20 mouse cellular contexts compared by ENCODE assay signal in the genomic region with DNA sequence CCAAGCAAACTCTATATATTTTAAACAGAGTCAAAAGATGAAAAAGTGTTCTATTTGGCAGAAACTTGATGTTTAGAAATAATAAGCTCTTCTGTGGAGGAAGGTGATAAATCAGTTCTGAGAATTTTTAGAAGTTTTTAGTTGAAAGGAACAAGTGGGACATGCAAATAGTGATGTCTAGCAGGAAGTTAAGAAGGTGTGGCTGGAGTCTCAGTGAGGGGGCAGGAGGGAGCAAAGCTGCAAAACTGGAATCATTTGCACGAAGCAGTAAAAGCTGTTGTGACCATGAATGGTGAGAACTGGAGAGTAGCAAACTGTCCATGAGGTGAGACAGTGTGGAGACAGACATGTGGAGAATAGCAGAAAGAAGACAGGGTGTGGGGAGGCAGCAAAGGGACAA.
DNase-seq lines count a peak whose midpoint lies in the region; ATAC-seq lines count a peak whose summit lies in the region.
"Had no signal": no experiment of that assay in that cellular context is flagged by ENCODE, and none has a peak within 500 bp of the region (broad histone marks: within the 10 kb centered on the region; RNA-seq: fewer than 3 reads in every experiment).

No protein-coding gene starts in this region.

- DNase-seq in frontal cortex, adult 2 months (ENCODE audit: extremely low spot score in 1 of 2, low spot score in 1 of 2): peak; percentile 52 to 53
- no peak for DNase-seq in frontal cortex, postnatal 14 days (ENCODE audit: low spot score in 2 of 2)
- peak; percentile 12 to 73 for DNase-seq in left cerebral cortex, postnatal 25 days (ENCODE audit: low spot score in 2 of 2)
- DNase-seq in left cerebral cortex, postnatal 10 days (ENCODE audit: extremely low spot score in 1 of 2, low spot score in 2 of 2): no peak
- DNase-seq in right cerebral cortex, postnatal 36 days (ENCODE audit: low spot score in 2 of 2): peak; percentile 5 to 30
- DNase-seq in right cerebral cortex, postnatal 25 days: no peak
- DNase-seq in spleen, postnatal 4 days (ENCODE audit: low spot score in 2 of 2): no peak
- DNase-seq: adrenal gland, postnatal 10 days; cerebellum, adult 11-12 months; cerebellum, adult 9-10 months; cerebellum, postnatal 36 days; gastrocnemius, adult 2 months; gastrocnemius, postnatal 25 days had no signal

- H3K27ac ChIP-seq in hindbrain, embryonic 12.5 days: no peak overlapping the region
- H3K27ac ChIP-seq: embryonic facial prominence, embryonic 13.5 days; forebrain, embryonic 12.5 days; gastrocnemius, adult 2 months; hindbrain, embryonic 10.5 days; hindbrain, embryonic 15.5 days had no signal

- intact Hi-C loops in left cerebral cortex, postnatal 25 days (cut with DNase I): no loop called here
- intact Hi-C loops in left cerebral cortex, postnatal 10 days (cut with DNase I): no loop called here

- ATAC-seq in hindbrain, embryonic 12.5 days (ENCODE audit: low FRiP score): no peak
- ATAC-seq: forebrain, embryonic 16.5 days had no signal

- H3K27me3 ChIP-seq in hindbrain, embryonic 12.5 days: no peaks in the 10 kb centered on the region
- H3K27me3 ChIP-seq: embryonic facial prominence, embryonic 13.5 days; forebrain, embryonic 12.5 days; heart, embryonic 12.5 days; hindbrain, embryonic 15.5 days had no signal

- H3K9me3 ChIP-seq in hindbrain, embryonic 12.5 days (replicated peaks): no peaks in the 10 kb centered on the region
- H3K9me3 ChIP-seq: embryonic facial prominence, embryonic 13.5 days; forebrain, embryonic 12.5 days; hindbrain, embryonic 10.5 days; hindbrain, embryonic 15.5 days had no signal

- 83% methylated on average over 1 of the region's 1 CpGs for WGBS in hindbrain, embryonic 12.5 days

- H3K4me2 ChIP-seq in hindbrain, embryonic 12.5 days (replicated peaks): no peak overlapping the region
- H3K4me2 ChIP-seq: embryonic facial prominence, embryonic 13.5 days; forebrain, embryonic 12.5 days; heart, embryonic 12.5 days; hindbrain, embryonic 15.5 days had no signal

- H3K4me1 ChIP-seq in hindbrain, embryonic 12.5 days: no peaks in the 10 kb centered on the region
- H3K4me1 ChIP-seq: embryonic facial prominence, embryonic 13.5 days; forebrain, embryonic 12.5 days; hindbrain, embryonic 10.5 days; hindbrain, embryonic 15.5 days had no signal

- no peaks in the 10 kb centered on the region for H3K36me3 ChIP-seq in hindbrain, embryonic 12.5 days
- H3K36me3 ChIP-seq: embryonic facial prominence, embryonic 13.5 days; forebrain, embryonic 12.5 days; heart, embryonic 12.5 days; hindbrain, embryonic 10.5 days; hindbrain, embryonic 15.5 days had no signal

- no peak overlapping the region for H3K9ac ChIP-seq in hindbrain, embryonic 12.5 days
- H3K9ac ChIP-seq: embryonic facial prominence, embryonic 13.5 days; forebrain, embryonic 12.5 days; heart, embryonic 12.5 days; hindbrain, embryonic 15.5 days had no signal

- H3K4me3 ChIP-seq in hindbrain, embryonic 12.5 days: no peak overlapping the region
- H3K4me3 ChIP-seq: embryonic facial prominence, embryonic 13.5 days; forebrain, embryonic 12.5 days; gastrocnemius, adult 2 months; heart, embryonic 12.5 days; hindbrain, embryonic 10.5 days; hindbrain, embryonic 15.5 days had no signal

Comparison
In these comparisons a context has a peak if more than half of its experiments do, and no peak if none do; other contexts are left out.
1. DNase-seq: peak in frontal cortex, adult 2 months (2 of 2), left cerebral cortex, postnatal 25 days (2 of 2) and right cerebral cortex, postnatal 36 days (2 of 2); none in frontal cortex, postnatal 14 days (0 of 2), left cerebral cortex, postnatal 10 days (0 of 2), right cerebral cortex, postnatal 25 days (single experiment) and spleen, postnatal 4 days (0 of 2).